Mouse (Mus musculus) ES-E14 (cell line): Measurements from ENCODE around the gene Kctd3. TPM values are rescaled to one million over a fixed set of nuclear protein-coding genes. Genes with fewer than 3 reads are reported as not detected.

Source experiments
- DNase-seq: peaks from one replicate; pipeline ENCODE4 v3.0.0-alpha.2; 2013; ENCODE audit warnings: low read depth, low spot score
- H3K27ac ChIP-seq: 2 replicates; pipeline ENCODE4 v1.5.1; 2012; ENCODE audit warnings: low read depth, mild to moderate bottlenecking, low read length, moderate library complexity, mixed read lengths; ENCODE audit not compliant: poor library complexity, insufficient read depth, severe bottlenecking
- H3K36me3 ChIP-seq: 2 replicates; pipeline ENCODE4 v1.6.1; 2012; ENCODE audit warnings: mild to moderate bottlenecking, low read length, moderate library complexity, mixed read lengths; ENCODE audit not compliant: control insufficient read depth, poor library complexity, insufficient read depth, severe bottlenecking
- H3K4me1 ChIP-seq, 2 experiments: fragments of 150-350 bp in 1 of 2; sonication (generic) in 1 of 2; 2 replicates each; pipeline ENCODE4 v1.6.1; 2012; ENCODE audit warnings: low read length in 2 of 2, mild to moderate bottlenecking in 1 of 2, mixed read lengths in 1 of 2; ENCODE audit not compliant: control insufficient read depth in 2 of 2, insufficient read depth in 2 of 2, poor library complexity in 1 of 2
- H3K4me3 ChIP-seq, 2 experiments: fragments of 150-350 bp in 1 of 2; sonication (generic) in 1 of 2; 2 replicates each; pipeline ENCODE4 v1.5.1; 2012; ENCODE audit warnings: low read length in 2 of 2, low read depth in 1 of 2, mild to moderate bottlenecking in 1 of 2, mixed read lengths in 1 of 2; ENCODE audit not compliant: insufficient read depth in 1 of 2, poor library complexity in 1 of 2, severe bottlenecking in 1 of 2
- H3K9ac ChIP-seq: 2 replicates; pipeline ENCODE4 v1.6.1; 2012; ENCODE audit warnings: low read depth, mild to moderate bottlenecking, low read length, mixed read lengths; ENCODE audit not compliant: poor library complexity, insufficient read depth, severe bottlenecking
- H3K9me3 ChIP-seq: fragments of 150-350 bp; sonication (generic); 2 replicates; pipeline ENCODE4 v1.6.1; 2012; ENCODE audit warnings: low read depth, mild to moderate bottlenecking, low read length; ENCODE audit not compliant: control insufficient read depth, insufficient read depth
- CHD2 ChIP-seq: IDR thresholded peaks from 2 replicates; pipeline ENCODE4 v1.6.1; 2014; ENCODE audit warnings: mild to moderate bottlenecking, low read depth, low read length, inconsistent platforms
- HCFC1 ChIP-seq: IDR thresholded peaks from 2 replicates; pipeline ENCODE4 v1.6.1; 2012; ENCODE audit warnings: low read length, inconsistent platforms, borderline replicate concordance; ENCODE audit not compliant: insufficient read depth
- MAFK ChIP-seq: IDR thresholded peaks from 2 replicates; pipeline ENCODE4 v1.6.1; 2014; ENCODE audit warnings: mild to moderate bottlenecking, low read depth, low read length, inconsistent platforms; ENCODE audit not compliant: insufficient read depth
- ZC3H11A ChIP-seq: IDR thresholded peaks from 2 replicates; pipeline ENCODE4 v1.6.1; 2012; ENCODE audit warnings: low read depth, mild to moderate bottlenecking, inconsistent platforms, low read length, borderline replicate concordance
- ZNF384 ChIP-seq: IDR thresholded peaks from 2 replicates; pipeline ENCODE4 v1.6.1; 2012; ENCODE audit warnings: low read depth, low read length, inconsistent platforms
- in situ Hi-C, 2 experiments: fragments of 600-800 bp; cut with MboI; formaldehyde crosslinking; loops; one replicate each; pipeline ENCODE4 v1.15.1; 2025; ENCODE audit warnings: low sequenced_read_pairs in 2 of 2, inconsistent platforms in 1 of 2; ENCODE audit not compliant: unreplicated experiment in 2 of 2
- total RNA-seq: library from RNA; depleted of rRNA; stranded (reverse); fragments of 300-350 nt; gene quantifications from 2 replicates; pipeline ENCODE4 v1.2.3, GENCODE M21; 2012

Kctd3 gene
- total RNA-seq, 1 experiment, result 54.7 TPM

DNA sequence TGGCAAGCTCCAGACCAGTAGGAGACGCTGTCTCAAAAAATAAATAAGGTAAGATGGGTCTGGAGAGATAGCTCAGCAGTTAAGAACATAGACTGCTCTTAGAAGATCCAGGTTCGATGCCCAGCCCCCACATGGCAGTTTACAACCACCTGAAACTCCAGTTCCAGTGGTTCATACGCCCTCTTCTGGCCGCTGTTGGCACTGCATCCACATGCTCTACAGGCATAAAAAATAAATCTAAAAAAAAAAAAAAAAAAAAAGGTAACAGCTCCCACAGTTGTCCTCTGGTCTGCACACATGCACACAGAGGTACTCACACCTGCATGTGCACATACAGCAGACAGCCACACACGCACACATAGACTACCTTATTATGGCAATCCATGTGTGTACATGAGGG, 59.8 kb downstream of the Kctd3 start:
- in situ Hi-C loops, result no loop called here
- Histone ChIP-seq H3K27ac (no peak overlapping the region), H3K9me3 (no peaks in the 10 kb centered on the region), H3K9ac (no peak overlapping the region), H3K4me3 (no peak overlapping the region), H3K4me1 (peaks cover 0 to 8% of the 10 kb centered on the region in 2 experiments; a peak in 1 of 4 replicates), H3K36me3 (no peaks in the 10 kb centered on the region)
- TF ChIP-seq HCFC1 (no peak), ZNF384 (peak; percentile 95), CHD2 (no peak), ZC3H11A (peak; percentile 34; the same call in 1 of the 2 replicates), MAFK (no peak)
- peak; percentile 58 for DNase-seq

- Histone ChIP-seq H3K36me3 (no peaks in the 10 kb centered on the region), H3K9ac (no peak overlapping the region), H3K4me3 (no peak overlapping the region), H3K27ac (no peak overlapping the region), H3K9me3 (no peaks in the 10 kb centered on the region), H3K4me1 (peaks cover 0 to 8% of the 10 kb centered on the region in 2 experiments; a peak in 1 of 4 replicates)
- DNase-seq, result no peak
- TF ChIP-seq MAFK, result no peak
- in situ Hi-C loops, result no loop called here
Measured at GRCm38 (mm10) chr1:188946849-188947248, 60.8 kb downstream of the Kctd3 start.

DNA sequence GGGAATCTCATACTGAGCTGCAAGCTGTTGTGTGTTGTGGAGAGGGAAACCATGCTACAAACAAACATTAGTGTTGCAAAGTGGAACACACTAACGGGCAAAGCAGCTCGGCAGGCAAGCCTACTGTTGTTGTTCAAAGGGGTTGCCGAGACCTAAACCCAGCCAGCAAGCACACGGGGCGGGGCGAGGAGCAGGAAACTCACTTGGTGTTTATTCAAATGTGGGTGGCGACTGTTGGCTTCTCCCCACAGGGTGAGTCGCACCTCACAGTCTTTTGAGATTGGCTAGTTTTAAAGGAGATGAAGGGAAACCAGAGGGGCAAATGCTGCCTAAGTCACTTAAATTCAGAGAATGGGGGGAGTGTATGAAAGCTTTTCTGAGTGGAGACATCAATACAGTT, 62.3 kb downstream of the Kctd3 start:
- Histone ChIP-seq H3K9ac (no peak overlapping the region), H3K4me1 (peaks cover 0 to 8% of the 10 kb centered on the region in 2 experiments; a peak in 1 of 4 replicates), H3K9me3 (no peaks in the 10 kb centered on the region), H3K36me3 (no peaks in the 10 kb centered on the region), H3K27ac (no peak overlapping the region), H3K4me3 (no peak overlapping the region)
- DNase-seq, result no peak
- in situ Hi-C loops, result no loop called here
- TF ChIP-seq HCFC1 (no peak), MAFK (no peak), ZNF384 (no peak), ZC3H11A (no peak), CHD2 (no peak)

DNA sequence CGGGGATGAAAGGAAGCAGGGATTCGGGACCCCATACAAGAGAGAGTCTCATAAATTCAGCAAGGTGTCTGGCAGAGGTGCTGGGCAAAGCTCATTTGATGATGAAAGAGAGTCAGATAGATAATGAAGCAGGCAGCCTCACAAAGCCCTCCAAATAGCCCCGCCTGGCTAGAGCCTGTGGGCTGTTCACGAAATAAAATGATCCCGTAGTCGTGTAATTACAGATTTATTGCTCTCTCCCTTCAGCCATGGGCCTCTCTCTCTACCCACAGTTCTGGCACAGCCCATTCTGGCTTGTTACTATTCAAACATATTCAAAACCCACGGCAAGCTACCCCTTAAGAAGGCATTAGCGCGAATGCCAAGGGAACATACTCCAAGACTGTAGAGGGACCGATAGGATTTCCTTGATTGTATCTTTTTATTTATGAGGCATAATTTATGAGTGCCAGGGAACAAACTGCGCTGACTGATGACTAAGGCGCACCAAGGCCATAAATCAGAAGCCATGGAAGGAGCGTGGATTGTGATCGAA, 70.3 kb downstream of the Kctd3 start:
- no peak overlapping the region for H3K27ac ChIP-seq
- no peaks in the 10 kb centered on the region for H3K36me3 ChIP-seq
- H3K4me3 ChIP-seq, result no peak overlapping the region
- no peak for DNase-seq
- in situ Hi-C loops, result no loop called here
- no peaks in the 10 kb centered on the region for H3K4me1 ChIP-seq
- no peak overlapping the region for H3K9ac ChIP-seq
- no peaks in the 10 kb centered on the region for H3K9me3 ChIP-seq
- TF ChIP-seq ZNF384, result no peak
